8 mouse cellular contexts compared by ENCODE assay signal in the genomic region with DNA sequence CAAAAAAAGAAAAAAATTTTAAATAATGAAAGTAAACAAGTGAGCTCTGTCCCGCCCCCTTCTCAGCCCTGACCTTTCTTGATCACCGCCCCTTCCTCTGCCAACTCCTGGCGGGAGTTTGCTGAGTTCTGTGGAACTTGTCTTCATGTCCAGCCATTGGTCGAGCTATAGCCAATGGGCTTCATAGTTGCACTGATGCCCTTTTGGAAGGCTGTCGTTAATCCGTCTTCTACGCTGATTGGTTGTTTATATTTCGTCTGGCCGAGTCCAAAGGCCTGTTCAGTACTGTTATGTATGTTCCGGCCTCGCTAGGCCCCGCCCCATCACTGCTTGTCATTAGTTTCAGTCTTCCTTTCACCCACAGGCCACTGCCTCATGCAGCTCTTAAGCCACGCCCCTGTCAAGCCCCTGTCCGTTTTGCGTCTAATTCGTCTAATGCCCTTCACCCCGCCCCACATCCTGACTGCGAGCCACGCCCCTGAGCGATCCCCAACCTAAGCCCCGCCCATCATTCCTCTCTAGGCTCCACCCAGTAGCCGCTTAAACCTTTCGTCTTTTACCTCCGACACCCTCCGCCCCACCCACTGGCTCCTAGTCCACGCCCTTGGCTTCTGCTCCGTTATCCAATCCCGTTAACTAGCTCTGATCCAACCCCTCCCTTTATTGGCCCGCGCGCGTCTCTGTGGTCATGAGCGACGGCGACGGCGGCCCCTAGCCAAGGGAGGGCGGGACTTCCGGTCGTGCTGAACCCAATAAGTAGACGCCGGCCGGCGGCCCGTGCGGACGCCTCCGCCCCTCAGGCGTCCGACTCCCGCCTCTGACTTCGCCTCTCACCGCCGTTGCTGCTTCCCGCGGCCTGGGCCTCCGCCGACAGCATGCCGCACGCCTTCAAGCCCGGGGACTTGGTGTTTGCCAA. TPM values are rescaled to one million over a fixed set of nuclear protein-coding genes. Genes with fewer than 3 reads are reported as not detected.
DNase-seq lines count a peak whose midpoint lies in the region; ATAC-seq and TF ChIP-seq lines count a peak whose summit lies in the region.

TSS of gene Hdgfl2 (plus strand) at position 755 of the 916 bp plus-strand sequence.

- no peak for TF ChIP-seq CTCF in Patski (IDR thresholded peaks at IDR 0.05)

- under 1% methylated on average over 61 of the region's 61 CpGs for WGBS in hindbrain, embryonic 13.5 days

- no peaks in the 10 kb centered on the region for H3K27me3 ChIP-seq in Patski
- no peaks in the 10 kb centered on the region for H3K27me3 ChIP-seq in hindbrain, embryonic 13.5 days

- H3K4me3 ChIP-seq in hindbrain, embryonic 13.5 days, result peak within 1 kb of the TSS; percentile 91

- H3K36me3 ChIP-seq in hindbrain, embryonic 13.5 days, result peaks cover 21% of the 10 kb centered on the region

- in situ Hi-C loops in Patski (cut with MboI; ENCODE audit: low pct_unique_long_range_greater_than_20kb), result no loop called here

- peak; percentile 99 for DNase-seq in Patski (ENCODE audit: low read depth, low spot score)
- DNase-seq in cerebellum, postnatal 14 days, result peak; percentile 100
- peak; percentile 99 to 100 for DNase-seq in frontal cortex, postnatal 14 days (ENCODE audit: low spot score in 2 of 2)
- DNase-seq in layer of hippocampus, postnatal 25 days (ENCODE audit: extremely low spot score in 1 of 2, low spot score in 1 of 2), result peak; percentile 96 to 99
- DNase-seq in lung, postnatal 25 days (ENCODE audit: low spot score), result peak; percentile 100
- peak; percentile 100 for DNase-seq in retina, embryonic 14.5 days (ENCODE audit: low spot score)
- DNase-seq in thymus, postnatal 4 days, result peak; percentile 99

- CTCF ChIA-PET in Patski (lab: Charles Lee), result interaction anchor here (1.0 to 1.7 kb wide), 5 partner anchors 11 to 245 kb away, joined by 3 to 5 read pairs (median 3); partner anchors contain the start of gene Sh3gl1

- peak within 1 kb of the TSS; percentile 74 for H3K27ac ChIP-seq in hindbrain, embryonic 13.5 days

- H3K9ac ChIP-seq in hindbrain, embryonic 13.5 days, result peak within 1 kb of the TSS; percentile 91

- peak within 1 kb of the TSS; percentile 99 for H3K4me2 ChIP-seq in hindbrain, embryonic 13.5 days

- peak; percentile 80 for ATAC-seq in Patski
- peak; percentile 93 for ATAC-seq in hindbrain, embryonic 13.5 days (ENCODE audit: low FRiP score)

- POLR2A ChIA-PET in Patski (lab: Charles Lee), result interaction anchor here (1.0 kb wide), 1 partner anchor 70 kb away, joined by 3 read pairs; no protein-coding TSS in a partner anchor

- peaks cover 43% of the 10 kb centered on the region for H3K4me1 ChIP-seq in hindbrain, embryonic 13.5 days (replicated peaks)

- no peaks in the 10 kb centered on the region for H3K9me3 ChIP-seq in hindbrain, embryonic 13.5 days

RNA-seq across cellular contexts. Expression of gene Hdgfl2, which starts in this region (rescaled TPM):
- 117 TPM for polyA plus RNA-seq in Patski (2021)
- polyA plus RNA-seq in hindbrain, embryonic 13.5 days (2015; fragmentation: Nextera tagmentation; extraction: Ambion mirVana), result 150 and 154 TPM in 2 replicates
- 100 to 1,000 TPM in 1 of 2 experiments, 10 to 100 TPM in 1; 96.4 to 126 TPM for total RNA-seq in layer of hippocampus, postnatal 25 days (2021)

Comparison
In these comparisons a context has a peak if more than half of its experiments do, and no peak if none do; other contexts are left out.
1. Peak in every context shown above with its lines: DNase-seq, ATAC-seq, H3K4me3 ChIP-seq and H3K27ac ChIP-seq.